Mouse (Mus musculus) forebrain, embryonic 16.5 days (tissue): ENCODE results near the gene Arhgap11a. TPM values are rescaled to one million over a fixed set of nuclear protein-coding genes. Genes with fewer than 3 reads are reported as not detected.

Experiments used
- ATAC-seq: fragments of 200-750 bp; cut with Nextera tagmentation; 2 replicates; pipeline ENCODE4 v1.8.0; 2017; ENCODE audit warnings: mild to moderate bottlenecking, moderate library complexity
- H3K27ac ChIP-seq: fragments of 300-500 bp; sonication (generic); 2 replicates; pipeline ENCODE4 v1.5.1; 2014; ENCODE audit warnings: low read length, control low read depth
- H3K27me3 ChIP-seq: fragments of 300-500 bp; sonication (generic); replicated peaks from 2 replicates; pipeline ENCODE4 v1.6.1; 2014; ENCODE audit warnings: low read length; ENCODE audit not compliant: control insufficient read depth, insufficient read depth
- H3K36me3 ChIP-seq: fragments of 300-500 bp; sonication (generic); 2 replicates; pipeline ENCODE4 v1.6.1; 2014; ENCODE audit not compliant: control insufficient read depth, insufficient read depth
- H3K4me1 ChIP-seq: fragments of 300-500 bp; sonication (generic); replicated peaks from 2 replicates; pipeline ENCODE4 v1.6.1; 2014; ENCODE audit warnings: low read length; ENCODE audit not compliant: control insufficient read depth, insufficient read depth
- H3K4me2 ChIP-seq: fragments of 300-500 bp; sonication (generic); 2 replicates; pipeline ENCODE4 v1.6.1; 2014; ENCODE audit warnings: mild to moderate bottlenecking, low read length, control low read depth
- H3K4me3 ChIP-seq: fragments of 300-500 bp; sonication (generic); replicated peaks from 2 replicates; pipeline ENCODE4 v1.5.1; 2014; ENCODE audit warnings: mild to moderate bottlenecking, low read length, control low read depth
- H3K9ac ChIP-seq: fragments of 300-500 bp; sonication (generic); replicated peaks from 2 replicates; pipeline ENCODE4 v1.6.1; 2014; ENCODE audit warnings: low read depth, low read length, control low read depth
- H3K9me3 ChIP-seq: fragments of 300-500 bp; sonication (generic); 2 replicates; pipeline ENCODE4 v1.6.1; 2016; ENCODE audit warnings: low read length; ENCODE audit not compliant: control insufficient read depth
- WGBS: fragments of 180-500 bp; shearing (Covaris S2); extraction: QIAGEN DNeasy Blood & Tissue Kit; methylation state at CpG from one replicate; pipeline ENCODE4 v1.1.7; 2014; 5-methylcytosine and 5-hydroxymethylcytosine counted together
- polyA plus RNA-seq: library from polyadenylated mRNA; unstranded; fragments of >200 nt; fragmentation: Nextera tagmentation; extraction: Ambion mirVana; gene quantifications from 2 replicates; pipeline ENCODE4 v1.2.1, GENCODE M21; 2015

Arhgap11a gene
- polyA plus RNA-seq, 1 experiment from 2014 or later = 28.1 TPM

GRCm38 (mm10) chr2:113795186-113795585, 53.3 kb downstream of the Arhgap11a start:
- WGBS = 31% methylated on average over 4 of the region's 4 CpGs
- Histone ChIP-seq H3K4me2 (no peak overlapping the region), H3K4me1 (no peaks in the 10 kb centered on the region), H3K27ac (no peak overlapping the region), H3K4me3 (no peak overlapping the region), H3K36me3 (peaks cover 6% of the 10 kb centered on the region; the same call in 1 of the 2 replicates), H3K9ac (no peak overlapping the region), H3K27me3 (no peaks in the 10 kb centered on the region), H3K9me3 (no peaks in the 10 kb centered on the region)
- ATAC-seq = no peak

GRCm38 (mm10) chr2:113793521-113793920, 54.9 kb downstream of the Arhgap11a start:
- no peaks in the 10 kb centered on the region for H3K4me1 ChIP-seq
- no peaks in the 10 kb centered on the region for H3K9me3 ChIP-seq
- no peaks in the 10 kb centered on the region for H3K27me3 ChIP-seq
- H3K4me2 ChIP-seq = no peak overlapping the region
- no peak overlapping the region for H3K27ac ChIP-seq
- no peak overlapping the region for H3K4me3 ChIP-seq
- WGBS = 85% methylated on average over 3 of the region's 3 CpGs
- H3K36me3 ChIP-seq = peaks cover 9% of the 10 kb centered on the region; the same call in 1 of the 2 replicates
- ATAC-seq = no peak
- H3K9ac ChIP-seq = no peak overlapping the region

- H3K4me2 ChIP-seq = no peak overlapping the region
- H3K27me3 ChIP-seq = no peaks in the 10 kb centered on the region
- H3K27ac ChIP-seq = no peak overlapping the region
- no peak for ATAC-seq
- no peaks in the 10 kb centered on the region for H3K4me1 ChIP-seq
- H3K9ac ChIP-seq = no peak overlapping the region
- H3K36me3 ChIP-seq = peaks cover 17% of the 10 kb centered on the region
- no peak overlapping the region for H3K4me3 ChIP-seq
- WGBS = 95% methylated on average over 4 of the region's 4 CpGs
- no peaks in the 10 kb centered on the region for H3K9me3 ChIP-seq
Observed at GRCm38 (mm10) chr2:113788821-113789387, 59.6 kb downstream of the Arhgap11a start.

- no peaks in the 10 kb centered on the region for H3K27me3 ChIP-seq
- H3K4me3 ChIP-seq = no peak overlapping the region
- H3K36me3 ChIP-seq = peaks cover 17% of the 10 kb centered on the region
- no peak overlapping the region for H3K4me2 ChIP-seq
- WGBS = 67% methylated on average over 4 of the region's 4 CpGs
- H3K9me3 ChIP-seq = no peaks in the 10 kb centered on the region
- H3K9ac ChIP-seq = no peak overlapping the region
- H3K27ac ChIP-seq = no peak overlapping the region
- ATAC-seq = peak; percentile 32; the same call in 1 of the 2 replicates
- no peaks in the 10 kb centered on the region for H3K4me1 ChIP-seq
Observed at GRCm38 (mm10) chr2:113787882-113788281, 60.6 kb downstream of the Arhgap11a start.

GRCm38 (mm10) chr2:113784851-113785250, 63.6 kb downstream of the Arhgap11a start:
- Histone ChIP-seq H3K9me3 (no peaks in the 10 kb centered on the region), H3K36me3 (peaks cover 10% of the 10 kb centered on the region), H3K4me2 (no peak overlapping the region), H3K4me3 (no peak overlapping the region), H3K4me1 (no peaks in the 10 kb centered on the region; the same call in 1 of the 2 replicates), H3K27ac (no peak overlapping the region), H3K9ac (no peak overlapping the region), H3K27me3 (no peaks in the 10 kb centered on the region)
- ATAC-seq = no peak
- 88% methylated on average over 3 of the region's 3 CpGs for WGBS

- H3K27me3 ChIP-seq = no peaks in the 10 kb centered on the region
- H3K4me2 ChIP-seq = no peak overlapping the region
- no peaks in the 10 kb centered on the region for H3K9me3 ChIP-seq
- ATAC-seq = no peak
- WGBS = 76% methylated on average over 4 of the region's 4 CpGs
- no peak overlapping the region for H3K27ac ChIP-seq
- peaks cover 6% of the 10 kb centered on the region; the same call in 1 of the 2 replicates for H3K36me3 ChIP-seq
- H3K9ac ChIP-seq = no peak overlapping the region
- no peaks in the 10 kb centered on the region; the same call in 1 of the 2 replicates for H3K4me1 ChIP-seq
- H3K4me3 ChIP-seq = no peak overlapping the region
Observed at GRCm38 (mm10) chr2:113781521-113781920, 66.9 kb downstream of the Arhgap11a start.

Other genes with a start within 250 kb of the Arhgap11a start
- 0.52 and 0.71 TPM in 2 replicates for gene Grem1, start 90.0 kb downstream of the Arhgap11a start, polyA plus RNA-seq
- gene Scg5, start 19.5 kb downstream of the Arhgap11a start, polyA plus RNA-seq = 205 and 220 TPM in 2 replicates
- 2.7 and 6.6 TPM in 2 replicates for gene Gjd2, start 165.0 kb upstream of the Arhgap11a start, polyA plus RNA-seq
- 0.56 and 2.6 TPM in 2 replicates for gene Actc1, start 204.9 kb upstream of the Arhgap11a start, polyA plus RNA-seq